Mouse (Mus musculus): ENCODE results near the gene Zfp763.
"Not testable (repeated sequence)": the region's sequence is repeated elsewhere in the genome, so short reads cannot be mapped to it uniquely, and the experiment has no call there.

The Zfp763 gene

DNA sequence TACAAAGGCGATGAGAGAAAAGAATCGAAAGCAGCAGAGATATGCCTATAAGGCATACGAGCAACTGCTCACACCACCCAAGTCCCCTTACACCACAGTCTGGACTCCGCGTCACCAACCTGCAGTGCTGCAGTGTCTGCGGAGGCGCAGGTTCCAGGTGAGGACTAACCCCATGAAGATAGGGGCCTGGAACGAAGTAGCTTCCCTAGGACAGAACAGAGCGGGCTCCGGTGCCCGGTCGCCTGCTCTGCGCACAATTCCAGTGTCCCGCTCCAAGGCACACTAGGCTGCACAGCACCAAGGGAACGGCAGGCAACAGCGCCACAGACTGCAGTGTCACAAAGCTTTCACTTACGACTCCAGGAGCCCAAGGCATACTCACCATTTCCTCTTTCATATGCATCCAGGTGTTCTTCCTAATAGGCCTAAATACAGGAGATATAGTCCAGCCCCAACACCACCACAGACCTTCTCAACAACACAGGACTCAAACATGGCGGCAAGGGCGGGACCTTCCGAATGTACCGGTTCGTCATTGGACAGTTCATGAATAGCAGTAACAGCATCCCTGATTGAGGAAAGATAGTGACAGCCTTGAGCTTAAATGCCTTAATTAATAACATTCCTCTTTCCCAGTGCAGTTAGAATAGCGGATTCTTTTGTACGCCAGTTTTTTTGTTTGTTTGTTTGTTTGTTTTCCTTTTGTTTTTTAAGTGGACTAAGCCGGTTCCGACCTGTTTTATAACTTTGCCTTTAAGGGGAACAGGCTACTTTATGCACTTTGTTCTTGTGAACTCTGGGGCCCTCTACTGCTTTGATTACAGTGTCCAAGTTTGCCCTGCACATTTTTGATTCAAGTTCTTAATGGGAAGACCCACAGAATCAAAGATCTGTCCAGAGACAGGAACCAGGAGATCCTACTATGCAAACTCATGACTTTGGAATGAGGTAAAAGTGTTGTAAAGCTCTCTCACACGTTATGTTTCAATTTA is at the start of gene Zfp763:
Zfp763 (minus strand) TSS at position 503 of the 992 bp plus-strand sequence.
- peak; percentile 85 for DNase-seq (ENCODE audit: low spot score)

DNA sequence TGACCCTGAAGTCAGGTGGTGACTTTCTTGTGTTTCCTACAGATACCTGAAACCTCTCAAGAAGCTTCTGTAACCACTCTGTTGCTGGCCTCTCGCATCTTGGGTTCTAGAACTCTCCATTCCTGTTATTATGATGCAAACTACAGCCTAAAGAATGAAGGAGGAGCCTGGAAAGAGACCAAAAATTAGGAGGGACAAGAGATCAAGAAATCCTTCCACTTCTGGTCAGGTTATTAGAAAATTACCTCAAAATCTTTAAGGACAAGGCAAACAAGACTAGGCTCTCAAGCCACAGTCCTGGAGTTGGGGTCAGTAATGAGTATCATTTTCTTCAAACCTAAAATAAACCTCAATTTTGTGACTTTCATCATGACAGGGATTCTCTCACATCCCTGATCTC is 34.8 kb upstream of the Zfp763 start, which contains the start of gene 4921501E09Rik:
4921501E09Rik (minus strand) TSS at position 101 of the 400 bp plus-strand sequence.
- DNase-seq (ENCODE audit: low spot score): no peak

DNA sequence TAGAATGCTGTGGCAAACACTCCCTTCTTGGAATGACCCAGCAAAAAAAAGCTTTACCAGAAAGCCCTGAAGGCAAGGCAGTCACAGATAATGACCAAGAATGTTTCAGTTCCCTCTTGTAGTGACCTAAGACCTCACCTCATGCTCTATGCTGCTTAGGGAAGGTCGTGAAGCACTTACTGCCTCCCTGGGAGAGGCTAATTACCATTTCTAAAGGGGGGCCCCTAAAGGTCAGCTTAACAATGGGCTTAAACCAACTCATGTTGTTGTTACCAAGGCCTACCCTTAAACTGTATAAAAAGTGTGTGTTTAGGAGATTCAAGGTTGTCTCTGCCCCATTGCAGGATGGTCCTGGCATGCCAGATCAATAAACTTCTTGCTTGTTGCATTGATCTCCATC is 29.8 kb upstream of the Zfp763 start:
- DNase-seq (ENCODE audit: low spot score): no peak

DNA sequence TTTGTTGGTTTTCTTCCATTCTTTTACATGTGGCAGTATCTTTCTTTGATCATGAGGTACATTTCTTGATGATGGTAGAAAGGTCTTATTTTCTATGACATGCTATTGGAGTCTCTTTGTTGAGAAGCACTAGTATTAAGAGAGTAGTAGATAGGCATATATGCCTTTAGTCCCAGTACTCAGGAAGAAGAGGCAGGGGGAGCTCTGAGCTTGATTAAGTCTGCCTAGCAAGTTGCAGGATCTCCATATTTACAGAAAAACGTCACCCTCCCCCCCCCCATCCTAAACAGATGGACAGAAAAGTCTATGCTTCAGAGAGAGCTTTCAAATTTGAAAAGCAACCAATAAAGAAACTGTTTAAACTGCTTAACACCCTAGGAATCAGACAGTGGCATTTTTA is 25.6 kb upstream of the Zfp763 start:
- DNase-seq (ENCODE audit: low spot score): no peak

DNA sequence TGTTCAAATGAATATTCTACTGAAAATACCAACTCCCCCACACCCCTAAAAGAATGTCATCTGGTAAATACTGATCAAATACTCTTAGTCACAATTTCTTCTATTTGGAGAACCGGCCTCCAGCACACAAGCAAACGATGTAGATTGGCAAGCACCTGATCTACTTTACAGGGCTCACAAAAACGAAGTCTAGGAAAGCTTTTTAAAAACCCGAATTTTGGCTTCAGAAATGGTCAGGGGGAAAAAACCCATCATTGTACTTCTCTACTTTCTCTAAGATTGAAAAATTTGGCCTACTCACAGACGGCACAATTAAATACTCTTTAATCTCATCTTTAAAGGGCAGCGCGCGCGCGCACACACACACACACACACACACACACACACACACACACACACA is 826 bp downstream of the Zfp763 start:
- DNase-seq (ENCODE audit: low spot score): no peak

- not testable (repeated sequence) for DNase-seq (ENCODE audit: low spot score)
Measured at GRCm38 (mm10) chr17:33020434-33020833, 12.8 kb downstream of the Zfp763 start.

GRCm38 (mm10) chr17:33008337-33008736 is 24.9 kb downstream of the Zfp763 start:
- DNase-seq (ENCODE audit: low spot score): no peak

GRCm38 (mm10) chr17:32998492-32998891 is 34.7 kb downstream of the Zfp763 start:
- DNase-seq (ENCODE audit: low spot score): no peak

DNA sequence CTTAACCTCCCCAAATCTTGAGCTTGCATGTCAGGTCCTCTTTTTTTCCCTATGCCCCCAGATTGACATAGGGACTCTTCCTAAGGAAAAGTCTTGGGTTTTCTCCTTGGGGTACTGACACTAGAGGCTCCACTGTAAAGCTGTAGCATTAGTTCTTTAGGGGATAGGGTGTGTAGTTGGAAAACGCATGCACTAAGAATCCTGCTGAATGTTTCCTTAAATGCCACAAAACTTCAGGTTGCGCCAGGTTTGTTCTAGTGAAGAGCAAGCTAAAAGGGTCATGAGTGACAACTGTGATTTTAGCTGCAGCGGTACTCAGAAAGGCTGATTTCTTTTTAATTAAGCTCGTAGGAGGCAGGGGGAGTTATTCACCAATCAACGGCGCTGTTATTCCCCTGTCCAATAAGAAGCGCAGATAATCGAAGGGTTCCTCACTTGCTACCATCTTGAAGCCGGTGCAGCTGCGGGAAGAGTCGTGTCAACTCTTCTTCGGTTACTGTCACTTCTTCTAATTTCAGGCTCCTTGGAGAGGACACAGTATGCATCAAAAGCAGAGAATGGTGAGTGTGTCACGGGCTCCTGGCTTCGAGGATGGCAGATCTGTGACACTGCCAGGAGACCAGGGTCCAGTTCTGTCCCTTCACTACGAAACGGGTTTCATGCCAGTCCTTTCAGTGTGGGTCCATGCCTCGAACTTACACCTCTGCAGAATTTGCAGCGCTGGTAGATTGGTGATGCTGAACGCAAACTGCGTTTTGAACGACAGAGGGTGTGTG is 40.3 kb downstream of the Zfp763 start, which contains the start of gene Zfp952:
Zfp952 (plus strand) TSS at position 431 of the 776 bp plus-strand sequence.
- DNase-seq (ENCODE audit: low spot score): peak; percentile 86

DNA sequence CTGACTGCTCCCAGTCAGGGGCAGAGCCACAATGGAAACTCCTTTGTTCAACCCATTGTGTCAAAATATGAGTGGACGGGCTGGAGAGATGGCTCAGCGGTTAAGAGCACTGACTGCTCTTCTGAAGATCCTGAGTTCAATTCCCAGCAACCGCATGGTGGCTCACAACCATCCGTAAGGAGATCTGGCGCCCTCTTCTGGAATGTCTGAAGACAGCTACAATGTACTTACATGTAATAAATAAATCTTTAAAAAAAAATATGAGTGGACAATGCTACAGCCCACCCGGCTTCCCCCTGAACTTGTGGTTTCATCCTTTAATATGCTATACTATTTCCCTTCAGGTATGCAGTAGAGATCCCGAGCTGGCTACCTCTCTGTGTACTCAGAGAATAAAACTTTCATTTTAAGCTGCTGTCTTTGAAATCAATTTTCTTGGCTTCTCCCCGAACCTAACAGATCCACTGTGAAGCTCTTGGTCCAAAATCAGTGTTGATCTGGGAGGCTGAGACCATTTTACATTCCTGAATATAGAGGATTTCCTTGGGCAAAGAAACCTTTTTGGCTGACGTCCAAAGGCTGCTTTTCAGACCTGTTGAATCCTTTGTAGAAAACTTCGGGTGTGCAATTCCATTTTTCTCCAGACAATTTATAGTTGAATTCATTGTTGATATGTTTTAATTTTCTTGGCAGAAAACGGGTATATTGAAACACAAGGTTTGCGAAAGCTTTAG is 41.1 kb downstream of the Zfp763 start:
- DNase-seq (ENCODE audit: low spot score): no peak

GRCm38 (mm10) chr17:32986301-32986700 is 46.9 kb downstream of the Zfp763 start:
- no peak for DNase-seq (ENCODE audit: low spot score)

GRCm38 (mm10) chr17:32981361-32981760 is 51.8 kb downstream of the Zfp763 start:
- DNase-seq (ENCODE audit: low spot score): no peak
